Mouse (Mus musculus) left cerebral cortex, adult 11 months (tissue): ENCODE results near the gene Rps11.
"Not testable (repeated sequence)": the region's sequence is repeated elsewhere in the genome, so short reads cannot be mapped to it uniquely, and the experiment has no call there.

Source experiments
- DNase-seq: peaks from one replicate; pipeline ENCODE4 v3.0.0; 2022; ENCODE audit warnings: low spot score

The Rps11 gene

DNA sequence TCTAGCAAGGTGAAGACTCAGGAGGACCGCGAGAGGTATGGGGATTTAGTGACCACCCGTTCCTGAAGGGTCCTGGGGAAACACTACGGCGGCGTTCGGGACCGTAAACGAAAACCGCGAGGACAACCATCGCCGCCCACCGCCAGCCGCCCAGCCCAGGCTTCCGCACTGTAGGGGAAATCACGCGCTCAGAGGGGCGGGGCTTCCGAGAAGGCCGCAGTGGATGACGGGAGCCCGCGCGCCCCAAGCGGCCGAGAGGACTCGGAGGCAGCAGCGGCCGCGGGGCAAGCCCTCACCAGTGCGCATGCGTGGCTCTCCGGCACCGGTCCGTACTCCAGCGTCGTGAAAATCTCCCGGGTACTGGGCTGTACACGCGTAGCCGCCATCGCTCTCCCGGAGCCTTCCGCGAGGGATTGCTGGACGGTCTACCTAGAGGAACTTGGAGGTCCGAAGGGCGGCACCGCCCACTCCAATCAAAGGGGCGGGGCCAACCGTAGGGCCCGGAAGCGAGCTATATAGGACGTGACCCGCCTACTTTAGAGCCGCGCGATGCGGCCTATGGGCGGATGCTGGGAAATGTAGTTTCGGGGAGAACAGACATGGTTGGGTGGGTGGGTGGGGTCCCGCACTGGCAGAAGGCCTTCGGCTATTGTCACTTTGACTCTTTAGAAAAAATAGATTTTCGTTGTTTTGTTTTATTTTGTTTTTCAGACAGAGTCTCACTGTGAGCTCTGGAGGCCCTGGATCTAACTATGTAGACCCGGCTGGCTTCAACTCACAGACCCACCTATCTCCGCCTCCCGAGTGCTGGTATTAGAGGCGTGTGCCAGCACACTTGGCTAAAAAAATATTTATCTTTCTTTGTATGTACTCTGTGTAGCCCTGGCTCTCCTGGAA, 30.1 kb upstream of the Rps11 start, which contains the start of the genes Pih1d1 and Aldh16a1:
Pih1d1 (plus strand) TSS at position 208 of the 897 bp plus-strand sequence.
Aldh16a1 (minus strand) TSS at position 489 of the 897 bp plus-strand sequence.
- peak; percentile 95 for DNase-seq

DNA sequence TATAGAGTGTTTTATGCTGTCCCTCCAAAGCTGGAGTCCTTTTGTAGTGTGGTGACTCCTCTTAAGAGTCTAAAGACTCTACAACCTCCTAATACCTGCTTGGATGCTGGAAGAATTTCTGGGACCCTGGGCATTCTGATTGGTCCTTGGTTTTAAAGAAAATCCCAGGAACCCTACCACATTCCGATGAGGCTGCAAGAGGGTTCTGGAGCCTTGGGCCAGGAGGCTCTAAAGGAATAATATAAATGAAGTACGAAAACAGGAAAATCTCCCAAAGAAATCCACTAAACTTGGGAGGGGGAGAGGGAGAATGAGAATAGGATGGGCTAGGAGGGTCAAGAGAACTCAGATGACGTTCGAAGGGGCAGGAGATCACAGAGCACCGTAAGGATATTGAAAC, 29.3 kb upstream of the Rps11 start:
- DNase-seq, result no peak

DNA sequence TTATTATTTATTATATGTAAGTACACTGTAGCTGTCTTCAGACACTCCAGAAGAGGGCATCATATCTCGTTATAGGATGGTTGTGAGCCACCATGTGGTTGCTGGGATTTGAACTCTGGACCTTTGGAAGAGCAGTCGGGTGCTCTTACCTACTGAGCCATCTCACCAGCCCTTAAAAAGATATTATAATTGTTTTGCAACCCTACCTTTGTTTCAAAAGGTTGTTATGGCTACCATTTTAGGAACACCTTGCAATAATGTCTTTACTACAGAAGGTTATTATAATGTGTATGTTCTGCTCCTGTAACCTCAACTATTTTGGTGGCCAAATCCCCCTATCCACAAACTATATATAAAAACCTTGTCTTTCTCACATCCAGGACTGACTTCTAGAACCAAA, 28.8 kb upstream of the Rps11 start:
- not testable (repeated sequence) for DNase-seq

DNA sequence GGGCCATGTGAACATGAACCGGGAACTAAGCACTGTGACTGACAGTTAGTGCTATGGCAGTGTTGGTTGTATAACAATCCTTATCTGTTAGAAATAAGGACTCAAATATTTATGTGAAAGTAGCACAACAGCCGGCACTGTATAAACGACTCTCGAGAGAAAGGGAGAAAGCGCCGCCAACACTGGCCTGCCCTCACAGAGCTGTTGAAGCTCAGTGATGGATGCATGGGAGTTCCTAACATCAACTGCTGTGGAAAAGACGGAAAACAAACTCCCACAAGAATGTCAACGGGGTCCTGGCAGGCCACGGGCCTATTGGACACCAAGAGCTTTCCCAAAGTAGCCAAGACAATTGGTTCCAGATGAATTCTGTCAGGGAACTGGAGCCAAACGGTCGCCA, 27.1 kb upstream of the Rps11 start:
- DNase-seq, result no peak

DNA sequence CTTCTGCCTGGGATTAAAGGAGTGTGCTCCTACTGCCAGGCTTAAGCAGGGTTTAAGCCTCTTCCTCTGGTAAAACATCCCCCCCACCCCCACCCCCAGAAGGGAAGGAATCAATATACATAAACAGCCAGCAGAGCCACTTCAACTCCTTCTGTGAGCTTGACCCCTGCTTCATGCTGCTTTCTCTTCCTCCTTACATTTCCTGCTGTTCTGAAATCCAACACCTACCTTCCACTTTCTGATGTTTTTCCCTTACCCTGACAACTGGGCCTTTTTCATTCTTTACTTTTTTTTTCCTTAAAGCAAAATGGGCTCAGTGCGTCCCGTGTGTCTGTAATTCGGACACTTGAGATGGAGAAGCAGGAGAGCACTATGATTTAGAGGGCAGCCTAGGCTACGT, 26.1 kb upstream of the Rps11 start:
- DNase-seq, result no peak

DNA sequence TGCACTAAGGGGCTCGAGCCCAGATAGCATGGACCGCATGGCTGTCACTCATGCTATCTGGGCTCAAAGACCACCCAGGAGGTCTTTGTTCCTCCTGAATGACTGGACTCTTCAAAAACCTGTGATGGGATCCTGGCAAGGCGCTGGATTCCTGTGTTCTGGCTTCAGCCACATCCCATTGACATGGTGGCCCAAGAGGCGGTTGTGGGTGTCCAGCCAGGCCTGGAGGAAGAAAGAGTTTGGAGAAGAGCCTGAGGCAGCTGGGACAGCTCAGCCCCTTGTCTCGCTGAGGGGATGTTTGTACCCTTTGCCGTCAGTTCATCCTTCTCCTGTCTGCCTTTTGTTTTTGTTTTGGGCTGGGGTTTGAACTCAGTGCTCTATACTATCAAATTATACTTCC, 25.3 kb upstream of the Rps11 start:
- no peak for DNase-seq

DNA sequence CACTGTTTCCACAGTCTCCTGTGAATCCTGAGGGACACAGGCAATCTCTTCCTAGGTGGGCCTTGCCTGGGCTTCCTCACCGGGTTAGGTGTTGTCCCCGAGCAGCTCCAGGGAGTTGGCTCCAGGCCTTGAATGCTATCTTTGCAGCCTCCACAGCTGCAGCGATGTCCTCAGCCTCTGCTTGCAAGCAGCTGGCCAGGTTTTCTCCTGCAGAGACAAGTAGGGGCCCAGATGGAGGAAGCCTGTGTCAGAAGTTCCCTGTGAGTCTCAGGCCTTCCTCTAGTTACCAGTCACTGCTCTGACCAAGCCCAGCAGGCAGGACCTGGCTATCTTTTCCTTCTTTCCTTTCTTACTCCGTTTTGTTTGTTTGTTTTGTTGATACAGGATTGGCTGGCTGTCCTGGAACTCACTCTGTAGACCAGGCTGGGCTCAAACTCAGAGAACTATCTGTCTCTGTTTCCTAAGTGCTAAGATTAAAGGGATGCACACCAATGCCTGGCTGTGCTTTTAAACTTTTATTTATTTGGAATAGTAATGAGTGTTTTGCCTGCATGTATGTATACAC, 24.4 kb upstream of the Rps11 start:
- DNase-seq, result no peak

DNA sequence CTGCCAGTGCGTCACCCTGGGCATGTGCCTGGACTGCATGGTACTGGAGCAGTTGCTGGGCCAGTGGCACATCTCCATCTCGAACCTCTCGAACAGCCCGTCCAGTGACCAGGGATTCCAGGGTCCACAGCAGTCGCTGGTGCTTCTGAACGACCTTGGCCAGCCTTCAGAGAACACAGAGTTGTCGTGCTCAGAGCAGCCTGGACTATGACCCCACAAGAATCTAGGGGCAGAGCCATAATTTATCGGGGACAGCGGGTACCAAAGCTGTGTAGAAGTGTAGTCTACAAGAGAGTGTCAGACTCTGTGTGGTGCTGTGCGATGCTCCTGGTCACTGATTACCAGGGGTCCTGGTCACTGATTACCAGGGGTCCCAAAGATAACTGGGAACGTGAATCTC, 23.7 kb upstream of the Rps11 start:
- DNase-seq, result no peak

DNA sequence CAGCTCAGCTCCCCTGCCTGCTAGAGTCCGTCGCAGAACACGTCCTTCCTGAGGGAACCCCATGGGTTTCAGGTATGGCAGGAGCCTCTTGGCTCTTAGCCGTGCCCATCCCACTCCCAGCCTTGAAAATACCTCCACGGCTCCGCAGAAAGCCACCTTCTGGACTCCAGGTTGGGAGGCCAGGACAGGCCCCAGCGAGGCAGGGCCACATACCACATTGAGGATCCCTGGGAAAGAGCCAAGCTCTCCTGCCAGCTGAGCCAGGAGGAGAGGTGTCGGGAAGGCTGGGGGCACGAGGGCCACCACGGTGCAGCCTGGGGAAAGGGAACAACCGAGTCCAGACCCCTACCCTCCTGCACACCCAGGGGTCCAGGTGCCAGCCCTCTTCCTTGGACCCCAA, 23.0 kb upstream of the Rps11 start:
- no peak for DNase-seq

DNA sequence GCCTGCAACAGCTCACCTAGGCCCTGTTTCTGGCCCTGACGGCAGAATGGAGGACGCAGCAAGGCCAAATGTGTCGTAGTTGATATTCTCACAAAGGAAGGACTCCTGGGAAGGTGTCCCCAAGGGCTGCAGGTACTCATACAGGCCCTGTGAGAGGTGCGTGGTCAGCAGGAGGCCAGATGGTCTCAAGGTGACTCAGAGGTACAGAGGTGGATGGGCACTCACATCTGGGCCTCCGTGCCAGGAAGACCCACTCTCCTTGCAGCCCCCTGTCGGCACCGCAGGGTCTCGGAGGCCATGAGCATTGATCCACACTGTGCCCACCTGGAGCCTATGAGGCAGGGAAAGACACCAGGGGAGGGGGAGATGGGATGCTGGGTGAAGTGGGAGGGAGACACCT, 21.2 kb upstream of the Rps11 start:
- no peak for DNase-seq

DNA sequence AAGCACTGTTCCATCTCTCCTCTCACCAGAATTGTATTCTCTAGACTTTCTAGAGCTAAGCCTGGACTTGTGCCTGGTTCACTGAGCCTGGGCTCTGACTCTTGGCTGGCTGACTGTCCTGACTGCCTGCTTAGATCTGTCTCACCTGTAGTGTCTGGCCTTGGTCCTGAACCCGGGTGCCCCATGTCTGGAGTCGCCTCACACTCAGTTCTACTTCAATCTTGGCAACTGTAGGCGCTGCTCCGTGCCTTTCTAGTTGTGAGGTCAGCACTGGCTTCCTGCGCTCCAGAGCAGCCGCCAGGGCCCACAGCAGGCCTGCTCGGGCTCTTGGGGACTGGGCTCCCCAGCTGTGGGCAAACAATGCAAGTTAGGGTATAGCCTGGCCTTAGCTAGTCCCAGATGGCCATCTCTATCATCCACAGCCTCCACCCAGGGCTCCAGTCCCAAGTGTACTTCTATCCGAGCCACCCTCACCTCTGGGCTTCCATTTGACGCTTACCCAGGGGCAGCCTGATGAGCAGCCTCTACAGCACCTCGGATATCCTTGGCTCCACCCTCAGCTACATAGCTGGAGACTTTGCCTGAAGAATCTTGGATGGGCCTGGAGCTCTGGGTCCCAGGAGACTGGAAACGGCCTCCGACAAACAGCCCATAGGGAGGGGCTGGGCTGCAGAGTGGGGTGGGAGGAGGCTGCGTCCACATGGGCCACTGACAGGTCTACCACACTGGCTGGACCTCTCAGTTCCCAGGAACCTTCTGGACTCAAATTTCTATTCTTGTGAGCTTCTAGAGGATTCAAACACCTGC, 20.3 kb upstream of the Rps11 start:
- no peak for DNase-seq

DNA sequence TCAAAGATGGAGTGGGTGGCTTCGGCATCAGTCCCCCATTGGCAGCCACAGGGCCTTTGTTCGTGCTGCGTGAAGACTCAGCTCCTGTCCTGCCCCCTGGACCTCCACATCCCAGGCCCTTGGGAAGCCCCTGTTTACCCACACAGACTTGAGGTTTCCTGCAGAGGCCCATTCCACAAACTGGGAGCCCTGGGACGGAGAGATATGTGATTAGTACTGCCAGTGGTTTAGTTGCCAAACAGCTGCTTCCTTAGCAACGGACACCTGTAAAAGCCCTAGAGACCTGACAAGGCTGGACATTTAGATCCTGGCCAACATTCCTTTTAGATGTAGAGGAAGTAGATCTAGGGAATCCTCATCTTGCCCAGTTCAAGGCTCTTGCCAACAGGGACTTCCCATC, 17.7 kb upstream of the Rps11 start:
- no peak for DNase-seq

DNA sequence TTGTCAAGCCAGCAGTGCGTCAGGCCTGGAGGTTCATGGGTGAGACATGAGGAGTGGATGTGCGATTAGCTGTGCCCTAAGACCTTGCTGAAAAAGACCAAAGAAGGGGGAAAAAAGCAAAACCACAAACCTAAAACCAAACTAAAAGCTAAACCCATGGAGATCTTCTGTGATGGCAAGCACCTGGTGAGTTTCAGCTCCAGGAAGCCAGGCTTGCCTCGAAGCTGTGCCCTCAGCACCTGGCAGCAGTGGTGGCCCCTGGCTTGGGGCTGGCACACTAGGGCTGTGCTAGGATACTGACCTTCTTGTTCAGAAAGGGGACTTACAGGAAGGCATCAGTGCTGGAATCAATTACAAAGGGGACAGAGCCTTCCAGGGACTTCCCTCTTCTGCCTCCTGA, 17.1 kb upstream of the Rps11 start:
- no peak for DNase-seq

DNA sequence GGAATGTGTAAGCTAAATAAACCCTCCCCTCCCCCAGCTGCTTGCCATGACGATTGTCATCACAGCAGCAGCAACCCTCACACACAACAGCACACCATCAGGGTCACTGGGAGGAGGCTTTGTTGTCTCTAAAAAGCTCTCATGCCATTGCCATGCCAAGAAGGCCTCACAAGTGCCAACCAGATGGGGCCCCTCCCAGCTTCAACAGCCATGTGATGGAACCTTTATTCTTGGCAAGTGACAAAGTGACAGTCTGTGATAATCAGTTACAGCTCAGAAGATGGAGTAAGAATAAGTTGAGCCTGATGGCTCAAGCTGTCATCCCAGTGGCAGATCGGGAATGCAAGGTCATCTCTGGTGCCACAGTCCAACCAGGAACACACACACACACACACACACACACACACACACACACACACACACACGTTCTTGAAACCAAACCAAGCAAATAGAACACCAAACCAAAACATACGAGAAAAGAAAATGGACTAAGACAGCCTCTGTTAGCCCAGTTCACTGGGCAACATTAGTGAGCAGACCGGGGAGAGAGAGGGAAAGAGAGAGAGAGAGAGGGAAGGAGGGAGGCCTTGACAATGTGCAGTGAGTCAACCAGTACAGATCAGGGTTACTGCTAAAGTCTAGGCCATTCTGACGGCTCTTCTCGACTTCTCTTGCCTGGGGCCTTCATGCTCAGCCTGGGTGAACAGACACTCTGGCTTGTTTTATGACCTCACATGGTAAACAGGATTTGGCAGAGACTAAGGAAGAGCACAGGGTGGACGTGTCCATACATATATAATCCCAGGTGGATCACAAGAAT, 15.9 kb upstream of the Rps11 start:
- DNase-seq, result no peak

DNA sequence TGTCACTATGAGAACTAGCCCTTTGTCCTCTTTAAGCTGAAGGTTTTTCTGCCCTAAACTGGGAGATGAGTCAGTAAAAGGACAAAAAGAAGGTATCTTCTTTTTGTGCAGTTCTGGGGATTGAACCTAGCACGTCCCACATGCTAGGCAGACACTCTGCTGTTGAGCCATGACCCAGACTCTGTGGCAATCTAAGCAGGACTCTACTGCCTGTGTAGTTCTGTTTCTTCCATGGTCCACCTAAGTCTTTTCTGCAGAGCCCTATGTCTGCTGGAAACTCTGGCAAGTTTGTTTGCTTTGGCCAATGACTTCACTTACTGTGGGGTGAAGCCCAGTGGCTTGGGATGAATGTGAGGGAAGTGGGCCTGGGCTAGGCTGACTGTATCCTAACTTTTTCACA, 14.2 kb upstream of the Rps11 start:
- no peak for DNase-seq

DNA sequence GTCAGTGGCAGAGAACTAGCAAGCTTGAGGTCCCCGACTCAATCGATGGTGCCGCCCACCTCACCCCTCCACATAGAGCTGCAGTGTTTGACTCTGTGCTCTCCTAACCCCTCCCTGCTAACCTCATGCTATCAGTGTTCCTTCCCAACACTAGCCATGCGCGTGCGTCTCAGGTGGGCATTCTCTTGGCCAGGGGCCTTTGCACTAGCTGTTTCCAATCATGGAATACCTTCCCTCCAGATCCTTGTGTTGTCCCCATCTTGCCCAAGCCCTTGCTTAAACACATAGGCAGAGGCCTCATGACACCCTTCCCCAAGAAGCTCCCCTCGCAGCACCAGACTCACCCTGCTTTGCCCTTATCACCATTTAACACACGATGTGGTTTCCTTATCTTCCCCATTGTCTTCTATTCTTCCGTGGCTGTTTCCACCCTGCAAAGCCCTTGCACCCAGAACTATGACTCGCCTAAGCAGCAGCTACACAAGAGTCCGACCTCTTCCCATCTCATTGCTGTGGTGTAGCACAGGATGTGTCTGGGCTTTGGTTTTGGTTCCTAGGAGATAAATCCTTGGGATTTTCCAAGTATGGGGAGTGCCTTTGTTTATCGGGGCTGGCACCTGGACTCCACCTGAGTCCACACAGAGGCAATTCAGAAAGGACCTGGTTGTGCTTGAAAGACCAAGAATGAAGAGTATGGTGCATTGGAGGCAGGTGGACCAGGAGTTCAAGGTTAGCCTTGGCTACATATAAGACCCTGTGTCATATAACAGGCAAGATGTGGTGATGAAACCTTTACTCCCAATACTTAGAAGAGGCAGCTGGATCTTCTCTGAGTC, 13.2 kb upstream of the Rps11 start:
- no peak for DNase-seq

DNA sequence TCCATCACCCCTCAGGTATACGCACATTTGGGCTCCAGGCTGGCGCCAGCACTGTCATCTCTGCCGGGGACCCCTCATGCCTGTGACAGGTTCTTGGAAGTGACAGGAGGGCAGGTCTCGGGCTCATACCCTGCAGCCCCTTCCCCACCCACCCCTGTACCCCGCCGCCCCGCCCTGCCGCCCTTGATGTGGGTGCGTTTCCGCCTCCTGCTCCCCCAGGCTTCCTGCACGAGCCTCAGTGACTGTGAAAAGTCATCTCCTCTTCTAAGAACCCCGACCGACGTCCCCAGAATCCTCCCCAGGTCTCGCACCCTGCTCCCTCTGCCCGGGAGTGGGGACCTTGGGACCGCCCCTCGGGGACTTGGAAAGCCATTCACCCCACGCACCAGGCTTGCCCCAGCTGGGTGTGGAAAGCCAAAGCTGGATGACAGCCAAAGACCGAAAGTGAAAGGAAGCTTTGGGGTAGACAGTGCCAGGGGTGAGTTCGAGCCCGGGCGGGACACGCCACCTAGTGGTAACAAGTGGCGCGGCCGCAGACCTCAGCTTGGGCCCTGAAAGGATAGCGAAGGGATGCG, 11.8 kb upstream of the Rps11 start, which contains the start of the genes Gm45713 and Flt3l:
Gm45713 (minus strand) TSS at position 239 of the 575 bp plus-strand sequence.
Flt3l (minus strand) TSS at position 440 of the 575 bp plus-strand sequence.
- DNase-seq, result peak; percentile 83

DNA sequence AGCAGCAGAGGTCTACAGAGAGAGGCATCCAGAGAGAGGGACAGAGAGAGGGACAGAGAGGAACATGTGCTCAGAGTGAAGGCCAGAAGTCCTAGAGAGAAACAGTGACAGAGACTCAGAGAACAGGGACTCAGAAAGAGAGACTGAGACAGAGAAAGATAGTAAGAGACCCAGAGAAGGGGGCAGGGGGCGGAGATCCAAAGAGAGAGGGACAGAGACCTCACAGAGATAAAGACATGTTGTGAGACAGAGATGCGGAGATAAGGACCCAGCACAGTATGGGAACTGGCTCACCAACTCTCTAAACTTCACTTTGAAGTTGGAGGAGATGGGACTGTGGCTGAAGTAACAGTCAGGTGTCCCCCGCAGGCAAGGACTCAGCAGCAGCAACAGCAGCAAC, 11.1 kb upstream of the Rps11 start:
- no peak for DNase-seq

DNA sequence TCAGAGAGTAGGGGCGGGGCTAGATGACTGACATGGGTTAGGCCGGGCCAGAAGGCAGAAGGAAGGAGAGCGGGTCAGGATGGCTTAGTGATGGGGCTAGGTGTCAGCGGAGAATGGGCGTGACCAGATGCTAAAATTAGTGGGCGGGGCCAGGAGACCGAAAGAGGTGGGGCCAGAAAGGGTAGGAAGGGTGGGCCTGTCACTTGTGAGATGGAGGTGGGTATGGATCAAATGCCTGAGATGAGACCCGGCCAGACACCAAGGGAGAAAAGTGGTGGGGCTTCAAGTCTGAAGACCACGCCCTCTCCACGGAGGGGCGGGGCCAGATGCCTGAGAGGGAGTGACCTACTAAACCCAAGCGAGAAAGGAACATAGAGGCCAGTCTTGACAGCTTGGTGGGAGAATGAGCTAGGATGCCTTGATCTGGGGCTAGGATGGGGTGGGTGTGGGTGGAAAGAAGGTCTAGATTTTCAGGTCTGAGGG, 10.3 kb upstream of the Rps11 start:
- no peak for DNase-seq

DNA sequence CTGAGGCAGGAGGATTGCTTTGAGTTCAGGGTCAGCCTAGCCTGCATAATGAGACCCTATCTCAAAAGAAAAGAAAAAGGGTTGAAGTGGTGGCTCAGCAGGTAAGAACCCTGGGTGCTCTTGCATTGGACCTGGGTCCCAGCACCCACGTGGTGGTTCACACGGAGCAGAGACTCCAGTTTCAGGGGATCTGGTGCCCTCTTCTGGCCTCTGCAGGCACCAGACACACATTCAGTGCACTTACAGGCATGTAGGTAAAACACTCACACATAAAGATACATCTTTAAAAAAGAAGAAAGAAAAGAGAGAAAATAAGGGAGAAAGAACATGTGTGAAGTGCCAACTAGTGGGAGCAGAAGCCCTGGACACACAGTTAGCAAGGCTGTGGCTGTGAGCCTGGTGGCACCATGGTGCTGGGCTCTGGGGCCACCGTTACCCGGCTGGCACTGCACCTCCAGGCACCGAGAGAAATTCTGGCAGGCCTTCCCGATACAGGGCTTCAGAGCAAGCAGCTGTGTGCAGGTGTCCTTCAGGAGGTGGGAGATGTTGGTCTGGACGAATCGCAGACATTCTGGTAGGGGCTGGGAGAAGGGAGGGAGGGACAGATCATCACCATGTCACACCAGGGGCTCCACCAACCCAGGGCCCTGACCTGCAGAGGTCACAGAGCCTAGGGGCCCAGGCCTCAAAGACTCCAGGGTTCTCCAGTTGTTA, 9.4 kb upstream of the Rps11 start:
- no peak for DNase-seq
